8 mouse cellular contexts compared by ENCODE assay signal in genomic region chr5:148548568-148548967, GRCm38 (mm10). TPM values are rescaled to one million over a fixed set of nuclear protein-coding genes. Genes with fewer than 3 reads are reported as not detected.
DNase-seq lines count a peak whose midpoint lies in the region; ATAC-seq and TF ChIP-seq lines count a peak whose summit lies in the region.

No protein-coding gene starts in this region.

- no peak overlapping the region for H3K4me2 ChIP-seq in midbrain, embryonic 13.5 days (replicated peaks)
- peak overlapping the region; percentile 67 for H3K4me2 ChIP-seq in myocyte (ENCODE audit: low read depth)

- H3K36me3 ChIP-seq in midbrain, embryonic 13.5 days: no peaks in the 10 kb centered on the region
- no peaks in the 10 kb centered on the region for H3K36me3 ChIP-seq in midbrain, embryonic 10.5 days
- no peaks in the 10 kb centered on the region for H3K36me3 ChIP-seq in myocyte (ENCODE audit: control insufficient read depth, insufficient read depth)

- H3K9ac ChIP-seq in midbrain, embryonic 13.5 days (replicated peaks): no peak overlapping the region

- peaks cover 43% of the 10 kb centered on the region for H3K4me1 ChIP-seq in midbrain, embryonic 13.5 days (replicated peaks)
- peaks cover 51% of the 10 kb centered on the region for H3K4me1 ChIP-seq in midbrain, embryonic 10.5 days

- no peak for TF ChIP-seq POLR2A in myocyte (IDR thresholded peaks at IDR 0.05; ENCODE audit: insufficient read length, low read depth)

- DNase-seq in cerebellum, adult 9-10 months: peak; percentile 34
- no peak for DNase-seq in cerebellum, adult 9-11 months
- DNase-seq in kidney, adult 9 months: peak; percentile 21
- no peak for DNase-seq in kidney, postnatal 14 days
- DNase-seq in midbrain, embryonic 10.5 days (ENCODE audit: low spot score): no peak
- no peak for DNase-seq in adrenal gland, adult (ENCODE audit: inconsistent age in 2 of 2, low spot score in 1 of 2)

- no peaks in the 10 kb centered on the region for H3K27me3 ChIP-seq in midbrain, embryonic 13.5 days
- H3K27me3 ChIP-seq in midbrain, embryonic 10.5 days (ENCODE audit: low read depth, poor library complexity, severe bottlenecking): peaks cover 2% of the 10 kb centered on the region
- no peaks in the 10 kb centered on the region for H3K27me3 ChIP-seq in myocyte (ENCODE audit: control insufficient read depth, insufficient read depth, insufficient read length)

- ATAC-seq in midbrain, embryonic 13.5 days: no peak

- H3K4me3 ChIP-seq in midbrain, embryonic 13.5 days (replicated peaks): 0 out of 2 replicates have a peak overlapping the region, but pooled peaks have one; percentile 3
- no peak overlapping the region for H3K4me3 ChIP-seq in midbrain, embryonic 10.5 days
- H3K4me3 ChIP-seq in myocyte: no peak overlapping the region

- H3K79me2 ChIP-seq in myocyte (ENCODE audit: control insufficient read depth, insufficient read depth): peaks cover 84% of the 10 kb centered on the region

- no peak overlapping the region for H3K27ac ChIP-seq in midbrain, embryonic 13.5 days
- H3K27ac ChIP-seq in midbrain, embryonic 10.5 days (replicated peaks): no peak overlapping the region

- WGBS in midbrain, embryonic 13.5 days: 77% methylated on average over 9 of the region's 9 CpGs
- 82% methylated on average over 9 of the region's 9 CpGs for WGBS in midbrain, embryonic 10.5 days

- no peaks in the 10 kb centered on the region for H3K9me3 ChIP-seq in midbrain, embryonic 13.5 days
- H3K9me3 ChIP-seq in midbrain, embryonic 10.5 days (replicated peaks): no peaks in the 10 kb centered on the region

- H3ac ChIP-seq in myocyte (ENCODE audit: control insufficient read depth, insufficient read length): no peak overlapping the region

TF ChIP-seq in myocyte, 11 proteins besides CTCF, POLR2A, EP300 and RAD21:
- TF ChIP-seq USF1 (IDR thresholded peaks at IDR 0.05; ENCODE audit: low read depth): no peak
- no peak for TF ChIP-seq TCF12 (IDR thresholded peaks at IDR 0.05; ENCODE audit: insufficient read depth, poor library complexity, severe bottlenecking)
- no peak for TF ChIP-seq REST (IDR thresholded peaks at IDR 0.05; ENCODE audit: insufficient read depth, insufficient read length)
- TF ChIP-seq MYOG (IDR thresholded peaks at IDR 0.05; ENCODE audit: control insufficient read depth in 1 of 3, insufficient read depth in 1 of 3, insufficient read length in 2 of 3, low read depth in 2 of 3): no peak
- no peak for TF ChIP-seq MAX (IDR thresholded peaks at IDR 0.05; ENCODE audit: low read depth)
- TF ChIP-seq POLR2AphosphoS2 (IDR thresholded peaks at IDR 0.05; ENCODE audit: insufficient read length, low read depth): no peak
- no peak for TF ChIP-seq MYOD1 (IDR thresholded peaks at IDR 0.05; ENCODE audit: control insufficient read depth in 1 of 3, insufficient read length in 2 of 3, low read depth in 2 of 3)
- no peak for TF ChIP-seq SRF (IDR thresholded peaks at IDR 0.05; ENCODE audit: control insufficient read depth, insufficient read length, low read depth)
- no peak for TF ChIP-seq E2F4 (IDR thresholded peaks at IDR 0.05; ENCODE audit: insufficient read depth)
- TF ChIP-seq CEBPB (IDR thresholded peaks at IDR 0.05; ENCODE audit: insufficient read depth, poor library complexity, severe bottlenecking): no peak
TF ChIP-seq in myocyte: peak in this region for 0.

RNA-seq across cellular contexts. Expression of gene Ubl3, which starts 4.0 kb away (rescaled TPM):
- polyA plus RNA-seq in midbrain, embryonic 13.5 days (2015; fragmentation: Nextera tagmentation; extraction: Ambion mirVana): 55.3 and 69.1 TPM in 2 replicates
- polyA plus RNA-seq in midbrain, embryonic 10.5 days (2016; fragmentation: Nextera tagmentation; extraction: Ambion mirVana): 52.5 and 52.7 TPM in 2 replicates
- 43.3 TPM for polyA plus RNA-seq in myocyte (2012; fragmentation: generic; extraction: Trizol)

Comparison
In these comparisons a context has a peak if more than half of its experiments do, and no peak if none do; other contexts are left out.
1. DNase-seq: peak in cerebellum, adult 9-10 months (single experiment) and kidney, adult 9 months (single experiment); none in cerebellum, adult 9-11 months (single experiment), kidney, postnatal 14 days (single experiment), midbrain, embryonic 10.5 days (single experiment) and adrenal gland, adult (0 of 2).